Mouse (Mus musculus) left cerebral cortex, postnatal 4 days (tissue): ENCODE measurements at regions not wholly inside any gene's neighbourhood (a gene's known extent, or its start where the extent isn't known, plus 50 kb on each side); places are given as distances from the start of the nearest gene placed in this dataset.
"Not testable (repeated sequence)": the region's sequence is repeated elsewhere in the genome, so short reads cannot be mapped to it uniquely, and the experiment has no call there.

ENCODE experiments used
- DNase-seq: peaks from one replicate; pipeline ENCODE4 v3.0.0-alpha.2; 2022
- intact Hi-C: fragments of 180-260 bp; cut with DNase I; formaldehyde crosslinking; loops from one replicate; pipeline ENCODE4 v1.15.1; 2025

GRCm38 (mm10) chr5:14309981-14310380 is 204.7 kb upstream of the Pclo start:
- intact Hi-C loops, result no loop called here
- DNase-seq, result no peak

- no peak for DNase-seq
- intact Hi-C loops, result no loop called here
These were observed 203.0 kb upstream of the Pclo start for GRCm38 (mm10) chr5:14311729-14312128.

GRCm38 (mm10) chr5:14320216-14320615 is 194.5 kb upstream of the Pclo start:
- intact Hi-C loops, result no loop called here
- no peak for DNase-seq

- intact Hi-C loops, result no loop called here
- no peak for DNase-seq
These were observed 192.7 kb upstream of the Pclo start for GRCm38 (mm10) chr5:14322000-14322399.

- intact Hi-C loops, result no loop called here
- DNase-seq, result no peak
These were observed 154.3 kb upstream of the Pclo start for GRCm38 (mm10) chr5:14360446-14360845.

GRCm38 (mm10) chr5:14389184-14389890 is 125.4 kb upstream of the Pclo start:
- intact Hi-C loops, result loop anchor here (5.0 kb wide), 1 partner anchor 418 kb away; no protein-coding TSS in a partner anchor
- DNase-seq, result peak; percentile 76

GRCm38 (mm10) chr5:14391793-14392192 is 122.9 kb upstream of the Pclo start:
- intact Hi-C loops, result no loop called here
- no peak for DNase-seq

GRCm38 (mm10) chr5:14403381-14403780 is 111.3 kb upstream of the Pclo start:
- DNase-seq, intact Hi-C loops: not testable (repeated sequence)

GRCm38 (mm10) chr5:14404344-14404743 is 110.4 kb upstream of the Pclo start:
- DNase-seq, result no peak
- intact Hi-C loops, result no loop called here

GRCm38 (mm10) chr5:14415234-14415862 is 99.4 kb upstream of the Pclo start:
- intact Hi-C loops, result no loop called here
- no peak for DNase-seq

- intact Hi-C loops, result no loop called here
- no peak for DNase-seq
These were observed 61.6 kb upstream of the Pclo start for GRCm38 (mm10) chr5:14453082-14453481.
